Mouse (Mus musculus): ENCODE data around the gene Ccdc191.

Gene Ccdc191

GRCm38 (mm10) chr16:43931502-43931901 lies 41.9 kb downstream of the Ccdc191 start:
- ATAC-seq (ENCODE audit: low TSS enrichment) = peak; percentile 13; the same call in 1 of the 2 replicates

DNA sequence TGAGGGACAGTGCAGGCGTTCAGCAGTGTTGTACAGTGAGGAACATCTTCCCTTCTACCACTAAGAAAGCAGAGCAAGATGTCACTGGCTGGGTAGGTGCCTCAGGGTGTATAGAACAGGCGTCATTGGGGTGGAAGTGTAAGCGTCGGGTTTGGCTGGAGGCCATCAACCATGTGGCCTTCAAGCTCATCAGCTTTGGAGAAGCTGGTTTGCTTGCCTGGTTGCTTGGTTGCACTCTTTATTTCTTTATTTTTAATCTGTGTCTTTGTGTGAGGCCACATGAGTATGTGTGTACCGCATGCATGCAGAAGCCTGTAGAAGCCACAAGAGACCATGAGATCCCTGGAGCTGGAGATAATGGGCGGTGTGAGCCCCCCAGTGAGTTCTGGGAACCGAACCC lies 42.7 kb downstream of the Ccdc191 start:
- ATAC-seq (ENCODE audit: low TSS enrichment) = no peak

DNA sequence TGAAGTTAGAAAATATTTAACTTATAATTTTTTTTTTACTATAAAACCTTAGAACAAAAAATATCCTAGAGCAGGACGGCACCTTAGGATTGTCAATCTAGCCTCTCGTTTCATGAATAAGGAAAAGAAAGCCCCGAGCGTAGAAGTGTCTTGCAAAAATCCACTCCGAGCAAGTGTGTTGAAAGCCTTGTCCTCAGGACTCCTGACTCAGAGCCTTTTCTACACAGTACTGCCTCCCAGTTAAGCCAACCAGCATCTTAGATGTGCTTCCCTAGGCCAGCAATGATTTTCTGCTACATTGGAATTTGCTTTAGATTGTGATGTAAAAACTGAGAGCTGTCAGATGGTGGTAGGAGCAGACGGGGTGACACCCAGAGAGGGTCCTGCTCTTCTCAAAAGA lies 43.4 kb downstream of the Ccdc191 start:
- no peak; the same call in 1 of the 2 replicates for ATAC-seq (ENCODE audit: low TSS enrichment)

GRCm38 (mm10) chr16:43934856-43935255 lies 45.3 kb downstream of the Ccdc191 start:
- no peak for ATAC-seq (ENCODE audit: low TSS enrichment)

GRCm38 (mm10) chr16:43935367-43935766 lies 45.8 kb downstream of the Ccdc191 start:
- ATAC-seq (ENCODE audit: low TSS enrichment) = peak; percentile 22

GRCm38 (mm10) chr16:43935892-43936291 lies 46.3 kb downstream of the Ccdc191 start:
- ATAC-seq (ENCODE audit: low TSS enrichment) = peak; percentile 69

GRCm38 (mm10) chr16:43940846-43941245 lies 51.2 kb downstream of the Ccdc191 start:
- no peak for ATAC-seq (ENCODE audit: low TSS enrichment)

DNA sequence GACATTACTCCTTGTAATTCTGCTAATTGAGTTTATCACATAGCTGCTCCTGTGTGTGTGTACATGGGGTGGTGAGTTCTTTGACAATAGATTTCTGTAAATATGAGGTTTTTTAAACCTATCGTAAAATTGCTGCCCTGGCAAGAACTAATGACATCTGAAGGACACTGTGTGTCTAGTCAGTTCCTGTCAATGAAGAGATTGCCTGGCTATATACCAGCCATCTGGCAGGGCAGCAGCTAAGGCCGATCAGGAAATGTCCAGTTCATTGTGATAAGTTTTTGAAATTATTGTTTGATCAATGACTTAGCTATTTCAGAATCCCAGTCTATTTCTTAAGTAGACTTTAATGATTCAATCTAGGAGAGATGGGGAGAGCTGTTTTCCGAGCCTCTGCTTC lies 55.8 kb downstream of the Ccdc191 start:
- ATAC-seq (ENCODE audit: low TSS enrichment) = no peak

- ATAC-seq (ENCODE audit: low TSS enrichment) = 0 out of 2 replicates have a peak, but pooled peaks have one; percentile 8
These were observed 56.3 kb downstream of the Ccdc191 start for GRCm38 (mm10) chr16:43945869-43946268.

DNA sequence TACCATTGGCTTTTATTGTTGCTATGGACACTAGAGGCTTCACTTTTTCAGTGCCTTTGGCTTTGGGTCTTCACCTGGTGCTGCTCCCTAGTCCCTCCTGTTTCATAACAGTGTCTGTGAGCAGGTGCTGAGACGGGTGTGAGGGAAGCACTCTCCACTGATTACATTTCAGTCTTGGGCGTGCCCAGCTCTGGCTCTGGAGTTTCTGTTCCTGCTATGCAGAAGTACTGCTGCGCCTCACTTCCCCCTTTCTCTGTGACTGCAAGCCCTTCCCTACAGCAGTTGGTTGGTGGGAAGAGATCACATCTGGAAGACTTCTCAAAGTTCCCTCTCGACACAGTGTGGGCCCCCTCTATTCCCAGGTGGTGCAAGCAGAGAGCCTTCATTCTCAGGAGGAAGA lies 62.0 kb downstream of the Ccdc191 start:
- peak; percentile 30; the same call in 1 of the 2 replicates for ATAC-seq (ENCODE audit: low TSS enrichment)

GRCm38 (mm10) chr16:43954913-43955312 lies 65.3 kb downstream of the Ccdc191 start:
- no peak for ATAC-seq (ENCODE audit: low TSS enrichment)

DNA sequence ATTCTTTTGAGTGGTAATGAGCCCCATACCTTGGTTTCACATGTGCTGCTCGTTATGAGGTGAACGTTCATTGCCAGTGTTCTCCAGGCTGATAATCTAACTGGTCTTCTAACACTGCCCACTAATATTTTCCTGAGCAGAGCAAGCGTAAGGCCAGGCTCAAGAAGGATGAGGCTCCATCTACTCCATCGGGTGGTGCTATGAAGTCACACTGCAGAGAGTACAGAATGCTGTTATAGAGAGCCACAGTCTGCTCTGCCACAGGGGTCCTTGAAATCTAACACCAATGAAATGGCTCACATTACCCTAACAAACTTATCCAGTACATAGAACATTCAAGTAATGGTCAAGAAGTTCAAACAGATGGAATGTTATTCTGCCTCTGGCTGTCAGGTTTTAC lies 68.4 kb downstream of the Ccdc191 start:
- ATAC-seq (ENCODE audit: low TSS enrichment) = no peak

DNA sequence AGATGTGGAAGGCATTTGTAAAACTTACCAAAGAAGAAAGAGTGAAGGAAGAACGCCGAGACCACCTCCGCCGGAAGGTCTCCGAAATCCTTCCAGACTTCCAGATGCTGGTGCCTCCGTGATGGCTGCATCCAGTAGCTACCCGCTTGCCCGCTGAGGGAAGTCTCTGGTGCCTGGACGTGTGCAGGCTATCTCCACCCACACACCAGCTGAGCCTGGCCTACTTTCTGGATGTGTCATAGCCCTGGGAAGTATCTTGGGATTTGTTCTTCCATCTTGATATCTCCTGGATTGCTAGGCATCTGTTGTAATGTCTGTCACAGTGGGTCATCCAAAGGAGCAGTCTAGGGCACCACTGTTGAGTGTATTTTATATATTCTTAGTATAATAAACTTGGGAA lies 73.7 kb downstream of the Ccdc191 start:
- peak; percentile 87 for ATAC-seq (ENCODE audit: low TSS enrichment)

DNA sequence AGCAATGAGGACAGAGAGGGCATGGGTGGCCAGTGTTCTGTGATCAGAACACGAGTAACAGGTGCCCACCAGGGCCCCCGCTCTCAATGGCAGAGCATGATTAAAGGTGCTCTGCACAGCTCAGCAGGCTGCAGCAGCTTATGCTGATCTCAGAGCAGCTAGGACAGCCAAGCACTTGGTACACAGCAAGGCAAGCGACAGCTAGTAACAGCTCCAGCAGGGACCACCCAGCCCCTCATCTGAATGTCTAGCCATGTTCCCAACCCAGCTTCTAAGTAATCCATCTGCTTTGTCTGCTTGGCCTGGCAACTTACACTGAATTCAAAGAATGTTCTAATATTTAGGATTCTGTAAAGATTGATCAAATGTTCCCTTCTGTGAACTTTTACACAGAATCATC lies 74.2 kb downstream of the Ccdc191 start:
- ATAC-seq (ENCODE audit: low TSS enrichment) = no peak

GRCm38 (mm10) chr16:43965781-43966389 lies 76.3 kb downstream of the Ccdc191 start:
- peak; percentile 25; the same call in 1 of the 2 replicates for ATAC-seq (ENCODE audit: low TSS enrichment)

DNA sequence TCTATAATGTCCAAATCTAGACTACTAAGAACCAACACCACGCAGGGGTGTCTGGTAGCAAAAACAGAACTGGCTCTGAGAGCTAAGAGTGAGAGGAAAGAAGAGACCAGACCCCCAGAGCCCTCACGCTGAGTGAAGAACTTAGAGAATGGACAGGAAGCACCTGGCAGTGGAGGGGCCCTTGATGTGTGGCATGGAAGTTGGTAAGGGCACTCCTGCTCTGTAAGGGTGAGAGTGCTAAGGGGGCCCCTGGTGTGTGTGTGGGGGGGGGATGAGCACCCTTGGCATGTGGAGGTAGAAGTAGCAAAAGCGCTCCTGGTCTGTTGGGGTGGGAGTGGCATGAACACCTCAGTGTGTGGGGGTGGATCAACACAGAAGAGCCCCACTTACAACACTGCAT lies 80.8 kb downstream of the Ccdc191 start:
- ATAC-seq (ENCODE audit: low TSS enrichment) = no peak

GRCm38 (mm10) chr16:43971189-43971588 lies 81.6 kb downstream of the Ccdc191 start:
- no peak for ATAC-seq (ENCODE audit: low TSS enrichment)

DNA sequence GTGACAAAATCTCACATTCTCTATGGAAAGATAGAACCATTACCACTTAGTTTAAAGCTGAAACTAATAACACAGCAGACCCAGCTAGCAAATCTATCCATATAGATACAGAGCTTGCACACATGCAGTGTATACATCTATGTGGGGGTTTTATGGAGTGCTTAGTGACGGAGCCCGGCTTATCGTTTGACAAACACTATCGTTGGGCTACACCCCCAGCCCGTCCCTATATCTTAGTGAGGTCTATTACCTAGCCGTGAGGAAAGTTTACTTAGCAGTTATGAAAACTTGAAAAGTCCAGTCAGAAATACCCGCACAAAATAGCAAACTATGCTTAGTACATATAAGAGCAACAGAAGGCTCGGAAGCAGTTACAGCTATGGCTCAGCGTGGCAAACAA lies 82.1 kb downstream of the Ccdc191 start:
- ATAC-seq (ENCODE audit: low TSS enrichment) = no peak

GRCm38 (mm10) chr16:43972391-43972790 lies 82.8 kb downstream of the Ccdc191 start:
- ATAC-seq (ENCODE audit: low TSS enrichment) = peak; percentile 17

- ATAC-seq (ENCODE audit: low TSS enrichment) = peak; percentile 78
These were observed 83.5 kb downstream of the Ccdc191 start for GRCm38 (mm10) chr16:43973147-43973546.

- ATAC-seq (ENCODE audit: low TSS enrichment) = no peak
These were observed 84.1 kb downstream of the Ccdc191 start for GRCm38 (mm10) chr16:43973606-43974220.

- no peak for ATAC-seq (ENCODE audit: low TSS enrichment)
These were observed 89.4 kb downstream of the Ccdc191 start for GRCm38 (mm10) chr16:43979010-43979327.

GRCm38 (mm10) chr16:43979328-43980109 lies 89.9 kb downstream of the Ccdc191 start, which contains the start of gene Zdhhc23:
Gene Zdhhc23 (minus strand): TSS chr16:43979791.
- peak; percentile 71 for ATAC-seq (ENCODE audit: low TSS enrichment)
